Mouse (Mus musculus): ENCODE data around the gene Chd4.
"Not testable (repeated sequence)": the region's sequence is repeated elsewhere in the genome, so short reads cannot be mapped to it uniquely, and the experiment has no call there.

Chd4 gene

GRCm38 (mm10) chr6:125095391-125096278 is at the start of gene Chd4:
TSS of gene Chd4 (plus strand) at chr6:125095981.
- DNase-seq (ENCODE audit: low spot score), result peak; percentile 83

GRCm38 (mm10) chr6:125046691-125047090 is 49.1 kb upstream of the Chd4 start:
- DNase-seq (ENCODE audit: low spot score), result no peak

- DNase-seq (ENCODE audit: low spot score), result no peak
Measured at GRCm38 (mm10) chr6:125049678-125050077, 46.1 kb upstream of the Chd4 start, which contains the start of gene Acrbp. TSS of gene Acrbp (plus strand) at chr6:125049689.

DNA sequence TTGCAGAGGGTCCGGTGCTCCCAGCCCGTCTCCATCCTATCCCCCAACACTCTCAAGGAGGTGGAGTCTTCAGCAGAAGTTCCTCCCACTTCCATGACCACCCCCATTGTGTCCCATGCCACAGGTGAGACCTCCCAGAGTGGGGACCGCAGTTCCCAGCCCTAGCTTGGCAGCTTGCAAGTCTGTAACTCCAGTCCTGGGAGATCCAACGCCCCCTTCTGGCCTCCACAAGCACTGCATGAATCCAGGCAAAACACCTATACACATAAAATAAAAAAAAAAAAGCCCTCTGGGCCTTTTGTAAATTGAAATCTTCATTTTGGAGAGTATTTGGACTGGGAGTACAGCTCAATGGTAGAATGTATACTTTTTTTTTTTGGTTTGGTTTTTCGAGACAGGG is 44.5 kb upstream of the Chd4 start:
- no peak for DNase-seq (ENCODE audit: low spot score)

GRCm38 (mm10) chr6:125061493-125061892 is 34.3 kb upstream of the Chd4 start:
- DNase-seq (ENCODE audit: low spot score), result no peak

- no peak for DNase-seq (ENCODE audit: low spot score)
Measured at GRCm38 (mm10) chr6:125062511-125062910, 33.3 kb upstream of the Chd4 start.

- no peak for DNase-seq (ENCODE audit: low spot score)
Measured at GRCm38 (mm10) chr6:125063906-125064305, 31.9 kb upstream of the Chd4 start.

- DNase-seq (ENCODE audit: low spot score), result not testable (repeated sequence)
Measured at GRCm38 (mm10) chr6:125065223-125065622, 30.6 kb upstream of the Chd4 start.

- no peak for DNase-seq (ENCODE audit: low spot score)
Measured at GRCm38 (mm10) chr6:125067571-125067995, 28.2 kb upstream of the Chd4 start, which contains the start of gene Lpar5. TSS of gene Lpar5 (plus strand) at chr6:125067920.

- no peak for DNase-seq (ENCODE audit: low spot score)
Measured at GRCm38 (mm10) chr6:125071170-125071895, 24.4 kb upstream of the Chd4 start.

- no peak for DNase-seq (ENCODE audit: low spot score)
Measured at GRCm38 (mm10) chr6:125071896-125072279, 23.9 kb upstream of the Chd4 start.

- DNase-seq (ENCODE audit: low spot score), result no peak
Measured at GRCm38 (mm10) chr6:125073825-125074224, 22.0 kb upstream of the Chd4 start.

- no peak for DNase-seq (ENCODE audit: low spot score)
Measured at GRCm38 (mm10) chr6:125081394-125081793, 14.4 kb upstream of the Chd4 start.

- DNase-seq (ENCODE audit: low spot score), result peak; percentile 68
Measured at GRCm38 (mm10) chr6:125081797-125082560, 13.8 kb upstream of the Chd4 start.

GRCm38 (mm10) chr6:125082801-125083386 is 12.9 kb upstream of the Chd4 start:
- no peak for DNase-seq (ENCODE audit: low spot score)

DNA sequence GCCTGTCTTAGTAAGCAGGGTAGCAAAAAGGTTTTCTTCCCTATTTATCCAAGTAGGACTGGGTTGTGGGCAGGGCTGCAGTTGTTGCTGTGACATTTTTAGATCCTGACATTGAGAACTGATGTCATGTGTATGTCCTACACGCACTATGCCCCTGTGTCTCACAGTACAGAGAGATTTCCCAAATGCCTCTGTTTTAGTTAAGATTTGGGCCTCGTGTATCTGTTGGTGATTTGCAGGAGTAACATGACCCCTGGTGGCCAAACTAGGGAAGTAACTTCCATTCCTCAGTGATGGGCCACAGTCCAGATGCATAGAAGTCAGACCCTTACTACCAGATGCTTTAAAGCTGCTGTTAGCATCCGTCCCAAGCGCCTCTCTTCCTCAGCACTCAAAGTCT is 11.4 kb upstream of the Chd4 start:
- no peak for DNase-seq (ENCODE audit: low spot score)

DNA sequence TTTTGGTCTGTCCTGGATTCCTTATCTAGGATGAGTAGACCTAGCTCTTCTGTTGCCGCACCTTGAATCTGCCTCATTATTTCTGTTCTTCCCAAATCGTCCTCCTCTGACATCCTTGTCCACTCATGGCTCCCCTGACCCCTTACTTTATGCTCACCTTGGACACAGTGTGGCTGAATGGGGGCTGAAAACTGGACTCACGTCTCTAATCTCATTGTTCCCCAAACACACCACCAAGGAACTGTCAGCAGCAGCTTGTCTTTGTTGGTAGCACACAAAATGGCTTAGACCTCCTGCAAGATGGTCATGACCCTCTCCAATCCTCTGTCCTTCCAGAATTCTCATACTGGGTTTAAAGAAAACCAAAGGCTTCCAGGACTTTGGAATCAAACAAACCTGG is 7.8 kb upstream of the Chd4 start:
- no peak for DNase-seq (ENCODE audit: low spot score)

DNA sequence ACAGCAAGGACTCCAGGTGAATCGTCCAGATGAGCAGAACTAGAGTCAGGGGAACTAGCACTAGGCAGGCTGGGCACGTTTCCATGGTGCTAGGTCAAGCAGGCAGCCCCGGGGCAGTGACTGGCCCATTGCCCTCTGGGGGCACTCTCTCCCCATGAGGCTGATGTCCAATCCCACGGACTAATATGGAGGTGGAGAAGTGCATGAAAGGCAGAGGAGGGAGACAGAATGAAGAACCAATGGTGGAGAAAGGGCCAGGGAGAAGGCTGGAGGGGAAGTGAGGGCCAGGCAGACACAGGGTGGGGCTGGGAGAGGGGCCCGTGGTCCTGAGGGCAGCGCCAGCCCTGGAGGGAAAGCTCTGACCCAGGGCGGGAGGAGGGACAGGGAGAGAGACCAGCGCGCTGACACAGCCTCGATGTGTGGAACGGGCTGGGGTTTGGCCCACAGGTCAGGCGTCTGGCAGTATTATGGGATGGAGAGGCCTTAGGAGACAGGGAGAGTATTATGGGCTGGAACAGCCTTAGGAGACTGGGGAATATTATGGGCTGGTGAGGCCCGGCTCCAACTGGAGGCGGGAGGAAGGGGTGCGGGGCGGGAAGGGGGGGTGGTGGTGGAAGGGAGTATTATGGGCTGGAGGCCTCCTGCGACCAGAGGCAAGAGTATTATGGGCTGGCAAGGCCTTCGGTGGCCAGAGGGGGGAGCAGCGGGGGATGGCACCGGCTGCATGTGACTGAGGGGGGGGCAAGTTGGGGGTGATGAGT is 7.0 kb upstream of the Chd4 start:
- DNase-seq (ENCODE audit: low spot score), result peak; percentile 38

DNA sequence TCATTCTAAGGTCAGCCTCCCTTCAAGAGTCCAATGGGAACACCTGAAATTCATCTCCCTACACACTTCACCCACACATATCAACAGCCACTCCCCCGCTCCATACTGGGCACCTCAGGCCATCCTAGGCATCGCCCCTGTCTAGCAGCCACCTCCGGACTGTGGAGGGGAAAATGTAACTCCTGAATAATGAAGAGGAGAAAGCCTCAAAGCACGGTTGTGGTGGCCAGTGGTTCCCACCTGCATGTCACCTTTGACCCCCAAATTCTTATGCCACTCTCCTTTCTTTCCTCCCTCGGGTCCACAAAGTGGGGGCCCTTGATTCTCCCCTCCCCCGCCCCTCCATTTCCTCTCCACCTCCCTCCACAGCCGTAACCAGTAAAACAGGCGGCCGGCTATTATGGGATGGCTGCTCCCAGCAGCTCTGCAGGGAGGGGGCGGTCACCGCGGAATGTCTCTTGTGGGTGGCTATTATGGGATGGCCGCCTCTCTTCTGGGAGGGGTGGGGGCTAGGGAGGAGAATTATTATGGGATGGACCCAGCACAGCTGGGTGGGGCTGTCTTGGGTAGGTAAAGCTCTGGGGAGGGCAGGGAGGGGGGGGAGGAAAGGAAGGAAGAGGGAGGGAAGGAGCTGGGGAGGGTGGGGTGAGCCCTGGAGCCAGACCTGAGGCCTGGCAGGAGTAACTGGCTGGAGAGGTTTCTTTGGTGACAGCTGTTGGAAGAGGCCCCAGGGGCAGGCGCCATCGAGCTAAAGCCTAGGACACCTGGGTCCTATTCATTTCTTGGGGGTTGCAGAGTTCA is 6.1 kb upstream of the Chd4 start:
- DNase-seq (ENCODE audit: low spot score), result peak; percentile 41
